Mouse (Mus musculus): ENCODE results near the gene Gpr176. TPM values are rescaled to one million over a fixed set of nuclear protein-coding genes. Genes with fewer than 3 reads are reported as not detected.
A peak's percentile ranks its signal among the peaks of the same experiment; 100 is the strongest.

The Gpr176 gene
- 10 to 100 TPM in 1 of 2 experiments, 1 to 10 TPM in 1; 9.5 to 10.0 TPM for total RNA-seq (2021)
- long read RNA-seq, experiment 1, transcript Gpr176-201 (3 exons, 3,899 nt), result major isoform, 11 of 16 reads
- long read RNA-seq, experiment 1, partial matches to known transcripts, result 0 of 16 reads
- long read RNA-seq, experiment 1, other reads (novel, unspliced or antisense), result 5 of 16 reads
- long read RNA-seq, experiment 2, partial matches to known transcripts, result 1 of 9 reads
- long read RNA-seq, experiment 2, other reads (novel, unspliced or antisense), result 5 of 9 reads

DNA sequence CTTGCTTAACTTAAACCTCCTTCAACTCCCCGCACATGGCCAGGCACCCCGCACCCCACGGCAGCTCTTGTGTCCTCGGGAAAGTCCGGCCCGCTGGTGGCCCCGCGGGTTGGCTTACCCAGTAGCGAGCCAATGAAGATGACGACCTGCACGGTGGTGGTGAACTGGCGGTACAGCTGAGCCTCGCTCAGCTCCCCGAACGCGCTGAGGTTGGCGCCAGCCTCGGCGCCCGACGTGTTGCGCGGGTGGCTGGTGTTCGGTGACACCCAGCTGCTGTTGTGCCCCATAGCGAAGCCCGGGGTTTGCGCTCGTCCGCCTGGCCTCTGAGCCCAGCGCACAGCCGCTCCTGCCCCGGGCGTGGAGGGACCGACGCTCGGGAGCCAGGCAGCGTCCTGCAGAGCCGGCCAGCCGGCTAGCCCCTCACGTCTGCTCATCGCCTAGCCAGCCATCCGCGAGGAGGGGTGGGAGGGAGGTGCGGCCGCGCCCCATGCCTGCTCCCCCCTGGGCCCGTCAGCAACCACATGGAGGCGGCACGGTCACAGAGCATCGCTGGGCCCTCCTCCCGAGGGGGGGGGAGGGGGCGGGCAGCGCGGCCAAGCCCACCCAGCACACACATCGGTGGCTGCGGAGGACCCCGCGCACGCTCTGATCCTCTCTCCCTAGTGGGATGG lies at the start of gene Gpr176:
Gene Gpr176 (minus strand): TSS at position 519 of the 671 bp plus-strand sequence.
- DNase-seq (ENCODE audit: low spot score in 2 of 2), result peak; percentile 30 to 37

DNA sequence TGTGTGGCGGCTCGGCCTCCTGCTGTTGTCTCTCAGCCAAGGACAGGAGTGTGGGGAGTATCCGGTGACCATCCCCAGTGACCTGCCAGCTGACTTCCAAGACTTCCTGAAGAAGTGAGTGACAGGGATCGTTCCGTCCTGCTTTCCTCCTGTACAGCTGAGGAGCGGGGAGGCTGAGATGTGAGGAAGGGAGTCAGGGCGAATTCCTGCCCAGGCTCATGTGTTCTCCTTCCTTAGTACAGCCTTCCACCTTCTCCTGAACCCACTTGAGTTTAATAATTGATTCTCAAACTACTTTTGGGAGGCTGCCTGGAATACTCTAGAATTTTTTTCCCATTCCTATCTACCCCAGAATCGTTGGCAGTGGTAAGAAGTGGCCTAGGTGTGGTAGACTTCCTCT lies 49.2 kb upstream of the Gpr176 start:
- DNase-seq (ENCODE audit: low spot score in 2 of 2), result no peak

DNA sequence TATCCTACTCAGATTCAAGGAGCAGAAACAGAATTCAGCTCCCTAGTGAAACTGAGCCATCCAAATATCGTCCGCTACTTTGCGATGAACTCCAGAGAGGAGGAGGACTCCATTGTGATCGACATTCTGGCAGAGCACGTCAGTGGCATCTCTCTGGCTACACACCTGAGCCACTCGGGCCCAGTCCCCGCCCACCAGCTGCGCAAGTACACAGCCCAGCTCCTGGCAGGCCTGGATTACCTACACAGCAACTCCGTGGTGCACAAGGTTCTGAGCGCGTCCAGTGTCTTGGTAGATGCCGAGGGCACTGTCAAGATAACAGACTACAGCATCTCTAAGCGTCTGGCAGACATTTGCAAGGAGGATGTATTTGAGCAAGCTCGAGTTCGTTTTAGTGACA lies 48.7 kb upstream of the Gpr176 start:
- DNase-seq (ENCODE audit: low spot score in 2 of 2), result no peak

DNA sequence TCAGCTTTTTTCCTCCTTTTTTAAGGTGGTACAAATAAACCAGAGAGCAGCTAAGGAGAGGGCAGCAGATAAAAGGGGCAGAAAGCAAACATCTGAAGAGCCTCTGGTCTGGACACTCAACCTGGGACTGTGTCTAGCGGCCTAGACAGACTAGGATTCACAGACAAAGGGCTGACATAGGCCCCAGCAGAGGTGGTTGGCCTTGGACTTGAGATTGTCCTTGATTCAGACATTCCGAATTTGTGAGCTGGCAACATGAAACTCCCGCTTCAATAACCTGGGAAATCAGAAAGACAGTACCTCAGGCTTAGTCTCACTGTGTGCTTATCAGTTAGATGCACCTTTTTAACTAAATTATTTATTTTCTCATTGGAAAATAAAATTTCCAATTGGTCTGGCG lies 44.9 kb upstream of the Gpr176 start:
- no peak for DNase-seq (ENCODE audit: low spot score in 2 of 2)

DNA sequence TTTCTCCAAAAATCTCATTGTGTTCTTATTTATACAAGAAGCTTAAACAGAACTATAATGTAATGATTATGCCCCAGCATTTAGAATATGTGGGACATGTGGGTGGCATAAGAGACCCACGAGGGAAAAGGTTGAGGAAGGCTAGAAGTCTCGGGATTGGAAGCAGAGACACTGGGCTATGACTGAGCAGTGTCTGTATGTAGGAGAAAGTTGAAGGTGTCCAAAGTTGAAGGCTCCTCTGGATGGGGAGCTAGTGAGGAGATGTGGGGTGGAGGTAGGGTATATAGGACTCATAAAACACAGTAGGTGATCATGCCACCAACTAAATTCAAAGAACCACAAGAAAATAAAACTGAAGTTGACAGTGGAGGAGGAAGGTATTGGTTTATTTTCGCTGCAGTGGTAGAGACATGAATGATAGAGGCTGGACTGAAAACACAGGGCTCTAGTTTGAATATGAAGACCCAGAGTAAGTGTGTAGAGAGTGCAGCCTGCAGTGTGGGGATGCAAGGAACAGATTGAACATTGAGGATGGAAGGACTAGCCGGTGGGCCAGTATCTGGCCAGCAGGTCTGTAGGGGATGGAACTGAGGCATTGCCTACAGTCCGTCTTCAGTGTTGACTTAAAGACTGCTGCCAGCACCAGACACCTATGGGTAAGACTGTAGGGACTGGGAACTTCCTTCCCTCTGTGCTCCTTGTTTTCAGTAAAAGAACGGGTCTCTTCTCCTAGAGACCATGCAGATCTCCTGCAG lies 42.6 kb upstream of the Gpr176 start:
- no peak for DNase-seq (ENCODE audit: low spot score in 2 of 2)

DNA sequence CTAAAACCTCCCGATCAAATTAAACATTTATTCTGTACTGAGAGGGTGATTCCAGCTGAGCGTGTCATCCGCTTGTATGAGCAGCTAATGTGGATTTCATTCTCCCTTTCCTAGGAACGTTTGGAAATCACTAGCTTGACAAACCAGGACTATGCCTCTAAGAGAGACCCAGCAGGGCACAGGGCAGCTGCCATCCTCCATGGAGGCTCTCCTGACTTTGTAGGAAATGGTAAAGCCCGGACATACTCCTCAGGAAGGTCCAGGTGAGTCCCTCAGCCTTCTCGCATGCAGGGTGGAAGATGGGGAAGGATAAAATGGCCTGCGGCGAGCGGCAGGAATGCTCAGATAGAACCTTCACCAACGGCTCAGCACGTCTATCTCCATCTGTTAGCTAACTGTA lies 39.6 kb upstream of the Gpr176 start:
- no peak for DNase-seq (ENCODE audit: low spot score in 2 of 2)

GRCm38 (mm10) chr2:118408336-118408895 lies 35.2 kb upstream of the Gpr176 start:
- no peak for DNase-seq (ENCODE audit: low spot score in 2 of 2)

- DNase-seq (ENCODE audit: low spot score in 2 of 2), result no peak
Measured at GRCm38 (mm10) chr2:118406811-118407210, 33.6 kb upstream of the Gpr176 start.

- DNase-seq (ENCODE audit: low spot score in 2 of 2), result no peak
Measured at GRCm38 (mm10) chr2:118405568-118405967, 32.3 kb upstream of the Gpr176 start.

DNA sequence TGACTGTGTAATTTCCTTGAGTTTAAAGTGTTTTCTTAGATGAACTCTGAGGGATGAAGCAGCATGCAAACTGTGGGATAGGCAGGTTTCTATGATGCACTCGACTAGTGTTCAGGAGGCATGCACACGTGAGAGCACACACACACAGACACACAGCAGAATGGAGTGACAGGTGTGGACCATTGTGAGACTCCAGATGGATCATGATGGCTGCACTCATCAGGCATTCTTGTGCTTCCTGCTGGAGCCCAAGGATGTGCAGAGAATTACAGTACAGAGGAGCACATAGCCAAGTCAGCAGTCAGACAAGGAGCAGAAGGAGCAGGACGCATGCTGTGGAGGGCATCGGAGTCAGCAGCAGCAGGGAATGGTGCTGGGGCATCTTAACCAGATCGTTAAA lies 31.1 kb upstream of the Gpr176 start:
- no peak for DNase-seq (ENCODE audit: low spot score in 2 of 2)

DNA sequence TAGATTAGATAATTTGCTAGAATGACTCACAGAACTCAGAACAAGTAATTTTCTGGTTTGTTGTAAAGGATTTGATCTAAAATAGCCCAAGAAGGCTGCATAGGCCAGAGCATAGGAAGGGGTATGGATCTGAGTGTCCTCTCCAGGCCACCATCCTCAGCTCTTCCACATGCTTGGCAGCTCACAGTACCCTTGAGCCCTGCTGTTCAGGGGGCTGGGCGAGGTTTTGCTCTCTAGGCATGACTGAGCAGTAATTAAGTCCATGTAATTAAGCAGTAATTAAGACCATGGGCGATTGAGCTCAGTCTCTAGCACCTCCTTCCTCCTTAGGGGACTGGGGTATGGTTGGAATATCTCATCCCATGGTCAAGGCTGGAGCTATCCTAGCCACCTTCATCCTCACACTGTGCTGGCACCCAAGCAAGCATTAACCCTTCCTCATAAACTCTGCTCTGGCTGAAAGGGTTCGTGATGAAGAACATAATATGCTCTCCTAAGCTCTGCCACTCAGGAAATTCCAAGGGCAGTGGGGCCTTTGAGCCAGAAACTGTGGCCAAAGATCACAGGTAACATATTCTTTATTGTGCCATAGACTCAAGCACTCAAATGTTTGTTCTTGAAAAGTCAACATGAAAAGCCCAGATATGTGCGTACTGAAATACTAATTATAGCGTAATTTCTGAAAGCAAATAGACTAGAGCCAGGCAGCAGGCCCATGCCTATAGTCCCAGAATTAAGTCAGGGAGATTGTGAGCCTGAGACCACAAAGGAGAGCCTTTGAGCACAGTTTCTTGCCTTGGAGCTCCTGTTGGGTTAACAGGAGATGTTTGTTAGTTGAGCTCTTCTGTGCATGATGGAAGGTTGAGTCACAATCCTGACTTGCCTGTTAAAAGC lies 28.9 kb upstream of the Gpr176 start:
- DNase-seq (ENCODE audit: low spot score in 2 of 2), result no peak

DNA sequence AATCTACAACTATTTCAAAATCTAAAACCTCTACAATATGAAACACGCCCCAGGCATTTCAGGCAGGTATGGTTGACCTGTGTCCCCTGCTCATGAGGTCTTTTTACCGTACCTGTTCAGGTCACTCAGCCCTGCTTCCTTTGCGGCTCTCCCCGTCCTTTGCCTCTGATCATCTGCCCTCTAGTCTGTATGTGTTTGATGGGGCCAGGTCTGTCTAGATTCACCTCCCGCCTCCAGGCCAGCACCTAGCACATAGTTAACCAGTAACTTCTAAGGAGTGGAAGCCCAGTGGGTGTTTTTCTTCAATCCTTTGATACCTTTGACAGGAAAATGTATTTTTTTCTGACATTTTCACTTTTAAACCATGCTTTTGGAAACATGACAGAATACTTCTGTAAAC lies 26.5 kb upstream of the Gpr176 start:
- DNase-seq (ENCODE audit: low spot score in 2 of 2), result no peak

- DNase-seq (ENCODE audit: low spot score in 2 of 2), result no peak
Measured at GRCm38 (mm10) chr2:118391201-118391600, 18.0 kb upstream of the Gpr176 start.

- no peak for DNase-seq (ENCODE audit: low spot score in 2 of 2)
Measured at GRCm38 (mm10) chr2:118390072-118390471, 16.9 kb upstream of the Gpr176 start.

DNA sequence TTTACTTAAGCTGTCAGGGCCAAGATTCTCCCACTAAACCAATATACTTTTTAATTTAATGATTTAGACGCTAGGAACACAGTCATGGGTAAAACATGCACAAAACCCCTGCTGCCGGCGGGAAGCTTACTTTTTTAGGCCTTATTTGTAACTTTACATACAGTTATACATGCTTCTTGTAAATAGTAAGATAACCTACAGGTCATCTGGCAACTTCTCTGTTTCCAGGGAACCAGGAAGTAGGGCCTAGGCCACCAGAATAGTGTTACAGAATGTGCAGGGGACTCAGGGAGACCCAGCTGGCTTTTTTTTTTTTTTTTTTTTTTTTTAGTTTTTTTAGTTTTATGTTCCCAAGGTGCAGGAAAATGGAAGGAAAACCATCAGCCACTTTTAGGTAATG lies 16.4 kb upstream of the Gpr176 start:
- DNase-seq (ENCODE audit: low spot score in 2 of 2), result no peak

GRCm38 (mm10) chr2:118388341-118389335 lies 15.4 kb upstream of the Gpr176 start, which contains the start of gene Eif2ak4:
Gene Eif2ak4 (plus strand): TSS chr2:118388618.
- DNase-seq (ENCODE audit: low spot score in 2 of 2), result peak; percentile 96 to 98

GRCm38 (mm10) chr2:118383387-118383786 lies 10.2 kb upstream of the Gpr176 start:
- DNase-seq (ENCODE audit: low spot score in 2 of 2), result no peak

DNA sequence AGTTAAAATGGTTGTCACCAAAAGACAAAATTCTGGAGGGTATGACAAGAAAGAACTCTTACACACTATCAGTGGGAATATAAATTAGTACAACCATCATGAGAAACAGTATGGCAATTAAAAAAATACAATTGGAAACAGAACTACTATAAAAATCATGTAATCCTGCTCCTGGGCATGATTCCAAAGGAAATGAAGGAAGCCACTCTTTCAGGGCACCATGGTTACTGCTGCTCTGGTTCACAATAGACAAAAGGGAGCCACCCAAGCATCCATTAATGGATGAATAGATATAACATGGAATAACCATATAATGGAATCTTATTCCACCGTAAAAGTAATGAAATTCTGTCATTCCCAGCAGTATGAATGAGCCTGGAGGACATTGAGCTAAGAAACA lies 6.5 kb upstream of the Gpr176 start:
- DNase-seq (ENCODE audit: low spot score in 2 of 2), result no peak

- peak; percentile 16 to 29 for DNase-seq (ENCODE audit: low spot score in 2 of 2)
Measured at GRCm38 (mm10) chr2:118375931-118376330, 2.7 kb upstream of the Gpr176 start.

DNA sequence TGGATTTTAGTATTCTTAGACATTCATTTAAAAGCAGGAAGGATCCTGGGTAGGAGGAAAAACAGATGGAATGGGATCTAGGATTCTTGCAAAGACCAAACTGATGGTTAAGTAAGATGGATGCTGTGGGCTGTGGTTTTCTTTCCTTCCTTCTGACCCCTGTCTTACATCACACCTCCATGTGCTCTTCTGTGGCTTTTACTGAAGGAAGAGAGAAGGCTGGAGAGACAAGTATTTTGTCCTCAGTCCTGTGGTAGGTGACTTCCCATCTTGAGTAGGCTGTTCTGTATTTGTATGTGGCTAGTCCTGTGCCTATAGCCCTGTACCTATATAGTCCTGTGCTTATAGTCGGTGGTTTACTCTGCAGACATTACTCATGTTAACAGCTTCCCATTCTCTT lies 2.3 kb upstream of the Gpr176 start:
- DNase-seq (ENCODE audit: low spot score in 2 of 2), result no peak
